Mouse (Mus musculus) hindbrain, postnatal 0 days (tissue): ENCODE measurements around the gene Slc12a9. TPM values are rescaled to one million over a fixed set of nuclear protein-coding genes. Genes with fewer than 3 reads are reported as not detected.

Source experiments
- ATAC-seq: fragments of 200-750 bp; cut with Nextera tagmentation; 2 replicates; pipeline ENCODE4 v1.8.0; 2017; ENCODE audit warnings: mild to moderate bottlenecking, moderate TSS enrichment, moderate library complexity
- DNase-seq: peaks from one replicate; pipeline ENCODE4 v3.0.0-alpha.2; 2015; ENCODE audit warnings: low spot score
- H3K27ac ChIP-seq: fragments of 300-500 bp; sonication (generic); 2 replicates; pipeline ENCODE4 v1.5.1; 2014; ENCODE audit warnings: mild to moderate bottlenecking
- H3K27me3 ChIP-seq: fragments of 300-500 bp; sonication (generic); 2 replicates; pipeline ENCODE4 v1.6.1; 2014; ENCODE audit warnings: low read length, mixed read lengths; ENCODE audit not compliant: insufficient read depth
- H3K36me3 ChIP-seq: fragments of 300-500 bp; sonication (generic); 2 replicates; pipeline ENCODE4 v1.6.1; 2014; ENCODE audit warnings: low read length, mixed read lengths; ENCODE audit not compliant: insufficient read depth
- H3K4me1 ChIP-seq: fragments of 300-500 bp; sonication (generic); 2 replicates; pipeline ENCODE4 v1.6.1; 2014; ENCODE audit warnings: antibody characterized with exemption, low read length, mixed read lengths; ENCODE audit not compliant: insufficient read depth
- H3K4me2 ChIP-seq: fragments of 300-500 bp; sonication (generic); 2 replicates; pipeline ENCODE4 v1.6.1; 2014; ENCODE audit warnings: low read depth, mild to moderate bottlenecking, low read length, moderate library complexity, mixed read lengths
- H3K4me3 ChIP-seq: fragments of 300-500 bp; sonication (generic); 2 replicates; pipeline ENCODE4 v1.5.1; 2014; ENCODE audit warnings: low read length
- H3K9ac ChIP-seq: fragments of 300-500 bp; sonication (generic); replicated peaks from 2 replicates; pipeline ENCODE4 v1.6.1; 2014; ENCODE audit warnings: mild to moderate bottlenecking, low read length, moderate library complexity, mixed read lengths
- H3K9me3 ChIP-seq: fragments of 300-500 bp; sonication (generic); 2 replicates; pipeline ENCODE4 v1.6.1; 2016; ENCODE audit warnings: low read length, mixed read lengths
- CTCF ChIP-seq: IDR thresholded peaks from 2 replicates; pipeline ENCODE4 v1.5.1; 2016; ENCODE audit warnings: antibody characterized with exemption, control low read depth, low read depth
- WGBS: fragments of 180-500 bp; shearing (Covaris S2); extraction: QIAGEN DNeasy Blood & Tissue Kit; methylation state at CpG from one replicate; pipeline ENCODE4 v1.1.7; 2014; 5-methylcytosine and 5-hydroxymethylcytosine counted together
- polyA plus RNA-seq: library from polyadenylated mRNA; unstranded; fragments of >200 nt; fragmentation: Nextera tagmentation; extraction: Ambion mirVana; gene quantifications from 2 replicates; pipeline ENCODE4 v1.2.1, GENCODE M21; 2015
- total RNA-seq: library from RNA; depleted of rRNA; stranded (reverse); fragments of >200 nt; gene quantifications from 2 replicates; pipeline ENCODE4 v1.2.3, GENCODE M21; 2014

The Slc12a9 gene
- total and polyA plus RNA-seq, 2 experiments from 2014 or later, result 27.3 to 41.3 TPM

GRCm38 (mm10) chr5:137347856-137348255, 14.5 kb upstream of the Slc12a9 start:
- Histone ChIP-seq H3K4me3 (no peak overlapping the region), H3K9ac (no peak overlapping the region), H3K27me3 (0 out of 2 replicates have a peak, but pooled peaks cover 6% of the 10 kb centered on the region), H3K4me1 (0 out of 2 replicates have a peak, but pooled peaks cover 15% of the 10 kb centered on the region), H3K36me3 (no peaks in the 10 kb centered on the region), H3K9me3 (0 out of 2 replicates have a peak, but pooled peaks cover 2% of the 10 kb centered on the region), H3K27ac (no peak overlapping the region), H3K4me2 (no peak overlapping the region)
- WGBS, result 33% methylated on average over 7 of the region's 7 CpGs
- no peak for TF ChIP-seq CTCF
- no peak for ATAC-seq
- DNase-seq, result no peak

GRCm38 (mm10) chr5:137346983-137347382, 13.6 kb upstream of the Slc12a9 start:
- Histone ChIP-seq H3K9me3 (0 out of 2 replicates have a peak, but pooled peaks cover 2% of the 10 kb centered on the region), H3K9ac (no peak overlapping the region), H3K4me3 (no peak overlapping the region), H3K4me2 (no peak overlapping the region), H3K27ac (no peak overlapping the region), H3K27me3 (0 out of 2 replicates have a peak, but pooled peaks cover 6% of the 10 kb centered on the region), H3K4me1 (0 out of 2 replicates have a peak, but pooled peaks cover 15% of the 10 kb centered on the region), H3K36me3 (no peaks in the 10 kb centered on the region)
- ATAC-seq (no peak), DNase-seq (no peak)
- 87% methylated on average over 4 of the region's 4 CpGs for WGBS
- no peak for TF ChIP-seq CTCF

- Histone ChIP-seq H3K9ac (no peak overlapping the region), H3K36me3 (no peaks in the 10 kb centered on the region), H3K27me3 (0 out of 2 replicates have a peak, but pooled peaks cover 6% of the 10 kb centered on the region), H3K4me3 (no peak overlapping the region), H3K4me2 (no peak overlapping the region), H3K27ac (no peak overlapping the region), H3K4me1 (0 out of 2 replicates have a peak, but pooled peaks cover 13% of the 10 kb centered on the region), H3K9me3 (0 out of 2 replicates have a peak, but pooled peaks cover 2% of the 10 kb centered on the region)
- 90% methylated on average over 1 of the region's 1 CpGs for WGBS
- ATAC-seq (no peak), DNase-seq (no peak)
- no peak for TF ChIP-seq CTCF
Observed at GRCm38 (mm10) chr5:137346388-137346787, 13.0 kb upstream of the Slc12a9 start.

- no peak overlapping the region for H3K27ac ChIP-seq
- 0 out of 2 replicates have a peak, but pooled peaks cover 6% of the 10 kb centered on the region for H3K27me3 ChIP-seq
- 0 out of 2 replicates have a peak, but pooled peaks cover 2% of the 10 kb centered on the region for H3K9me3 ChIP-seq
- no peak for TF ChIP-seq CTCF
- WGBS, result 31% methylated on average over 9 of the region's 9 CpGs
- no peak overlapping the region for H3K4me2 ChIP-seq
- 0 out of 2 replicates have a peak, but pooled peaks cover 11% of the 10 kb centered on the region for H3K4me1 ChIP-seq
- ATAC-seq (no peak), DNase-seq (no peak)
- no peak overlapping the region for H3K4me3 ChIP-seq
- no peaks in the 10 kb centered on the region for H3K36me3 ChIP-seq
- H3K9ac ChIP-seq, result no peak overlapping the region
Observed at GRCm38 (mm10) chr5:137345821-137346220, 12.4 kb upstream of the Slc12a9 start.

GRCm38 (mm10) chr5:137343869-137344268, 10.5 kb upstream of the Slc12a9 start:
- Histone ChIP-seq H3K4me2 (no peak overlapping the region), H3K4me1 (peaks cover 12% of the 10 kb centered on the region), H3K4me3 (no peak overlapping the region), H3K9ac (no peak overlapping the region), H3K27ac (no peak overlapping the region), H3K36me3 (no peaks in the 10 kb centered on the region), H3K27me3 (0 out of 2 replicates have a peak, but pooled peaks cover 3% of the 10 kb centered on the region), H3K9me3 (0 out of 2 replicates have a peak, but pooled peaks cover 2% of the 10 kb centered on the region)
- no peak for DNase-seq
- ATAC-seq, result no peak
- peak; percentile 26; the same call in 1 of the 2 replicates for TF ChIP-seq CTCF

- 96% methylated on average over 5 of the region's 5 CpGs for WGBS
- no peak overlapping the region for H3K4me2 ChIP-seq
- no peak for DNase-seq
- H3K36me3 ChIP-seq, result no peaks in the 10 kb centered on the region
- no peak overlapping the region for H3K9ac ChIP-seq
- TF ChIP-seq CTCF, result no peak
- ATAC-seq, result no peak
- H3K4me1 ChIP-seq, result peaks cover 9% of the 10 kb centered on the region
- H3K27ac ChIP-seq, result no peak overlapping the region
- 0 out of 2 replicates have a peak, but pooled peaks cover 2% of the 10 kb centered on the region for H3K9me3 ChIP-seq
- no peak overlapping the region for H3K4me3 ChIP-seq
- H3K27me3 ChIP-seq, result no peaks in the 10 kb centered on the region
Observed at GRCm38 (mm10) chr5:137343412-137343811, 10.0 kb upstream of the Slc12a9 start.

GRCm38 (mm10) chr5:137342407-137343012, 9.1 kb upstream of the Slc12a9 start:
- H3K4me3 ChIP-seq, result no peak overlapping the region
- no peak overlapping the region for H3K9ac ChIP-seq
- no peak overlapping the region for H3K4me2 ChIP-seq
- ATAC-seq (no peak), DNase-seq (no peak)
- no peak overlapping the region for H3K27ac ChIP-seq
- no peaks in the 10 kb centered on the region for H3K36me3 ChIP-seq
- H3K4me1 ChIP-seq, result peaks cover 9% of the 10 kb centered on the region
- WGBS, result 74% methylated on average over 7 of the region's 7 CpGs
- no peak for TF ChIP-seq CTCF
- H3K27me3 ChIP-seq, result no peaks in the 10 kb centered on the region
- H3K9me3 ChIP-seq, result 0 out of 2 replicates have a peak, but pooled peaks cover 2% of the 10 kb centered on the region
